Mouse (Mus musculus): ENCODE measurements around the gene 4930480E11Rik.
"Not testable (repeated sequence)": the region's sequence is repeated elsewhere in the genome, so short reads cannot be mapped to it uniquely, and the experiment has no call there.

4930480E11Rik gene

GRCm38 (mm10) chrX:78369343-78369742 is at the start of gene 4930480E11Rik:
TSS of gene 4930480E11Rik (plus strand) at chrX:78369643.
- no peak for DNase-seq (ENCODE audit: low spot score in 2 of 2)

DNA sequence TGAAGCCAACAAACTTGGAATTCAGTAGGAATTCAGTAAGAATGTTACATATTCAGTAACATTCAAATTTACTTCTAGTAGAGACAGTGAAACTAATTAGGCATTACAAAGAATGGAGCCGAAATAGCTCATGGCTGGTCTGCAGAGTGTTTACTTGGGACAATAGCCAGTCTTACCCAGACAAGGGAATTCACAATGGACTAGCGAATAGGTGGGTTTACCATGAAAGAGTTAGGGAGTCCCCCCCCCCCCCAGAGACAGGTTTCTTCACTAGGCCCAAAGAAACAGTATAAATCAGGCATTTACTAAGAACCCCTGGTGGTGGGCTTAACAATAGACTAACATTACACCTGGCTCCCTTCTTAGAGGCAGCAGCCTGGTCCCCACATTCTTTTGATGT is 33.9 kb downstream of the 4930480E11Rik start:
- DNase-seq (ENCODE audit: low spot score in 2 of 2): not testable (repeated sequence)

Measured in thymus, postnatal 10 days (tissue).